Mouse (Mus musculus) layer of hippocampus, adult 18-20 months (tissue): Measurements from ENCODE around the gene Gm266. TPM values are rescaled to one million over a fixed set of nuclear protein-coding genes. Genes with fewer than 3 reads are reported as not detected.

Source experiments
- DNase-seq, 2 experiments: peaks; one replicate each; pipeline ENCODE4 v3.0.0; 2022; ENCODE audit warnings: low spot score in 2 of 2
- total RNA-seq, 2 experiments: library from RNA; stranded (reverse); gene quantifications; 2 replicates each; pipeline ENCODE4 v1.2.3; 2021

The Gm266 gene
- total RNA-seq, 2 experiments from 2014 or later = 3.7 to 3.9 TPM

DNA sequence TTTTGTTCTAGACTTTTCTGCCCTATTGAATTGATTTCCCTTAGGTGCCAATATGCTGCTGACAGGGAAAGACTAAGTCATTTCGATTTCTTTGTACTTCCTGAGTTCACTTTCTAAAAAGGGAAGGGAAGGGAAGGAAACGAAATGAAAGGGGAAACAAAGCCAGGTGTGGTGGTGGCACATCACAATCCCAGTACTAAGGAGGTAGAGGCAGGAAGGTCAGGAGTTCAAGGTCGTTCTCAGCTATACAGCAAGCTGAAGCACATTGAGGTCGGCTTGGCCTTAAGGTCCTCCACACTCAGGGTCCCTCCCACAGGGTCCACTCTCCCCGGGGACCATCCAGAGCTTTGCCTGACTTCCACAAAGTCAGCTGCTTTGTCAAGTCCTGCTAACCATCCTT, 17.9 kb upstream of the Gm266 start:
- no peak for DNase-seq

DNA sequence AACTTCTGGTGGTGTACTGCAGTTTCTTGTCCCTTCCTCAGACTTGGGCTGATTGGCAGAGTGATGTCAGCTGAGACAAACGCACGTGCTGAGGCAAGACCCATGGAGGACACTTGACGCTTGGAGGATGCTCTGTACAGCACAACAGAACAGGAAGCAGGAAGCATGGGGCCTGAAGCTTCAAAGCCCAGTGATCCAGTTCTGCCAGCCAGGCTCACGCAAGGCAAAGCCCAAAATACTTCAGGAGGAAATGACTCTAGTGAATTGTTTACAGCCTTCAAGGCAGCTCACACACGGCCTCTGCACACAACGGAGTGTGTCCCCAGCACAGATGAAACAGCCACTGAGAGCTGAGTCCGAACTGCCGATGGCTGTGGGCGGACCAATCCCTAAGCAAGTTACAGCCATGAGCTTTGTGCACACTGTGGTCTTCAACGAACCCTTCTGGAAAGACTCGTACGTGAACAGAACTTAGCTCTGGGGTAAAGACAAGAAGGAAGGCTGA, 17.5 kb upstream of the Gm266 start:
- no peak for DNase-seq

DNA sequence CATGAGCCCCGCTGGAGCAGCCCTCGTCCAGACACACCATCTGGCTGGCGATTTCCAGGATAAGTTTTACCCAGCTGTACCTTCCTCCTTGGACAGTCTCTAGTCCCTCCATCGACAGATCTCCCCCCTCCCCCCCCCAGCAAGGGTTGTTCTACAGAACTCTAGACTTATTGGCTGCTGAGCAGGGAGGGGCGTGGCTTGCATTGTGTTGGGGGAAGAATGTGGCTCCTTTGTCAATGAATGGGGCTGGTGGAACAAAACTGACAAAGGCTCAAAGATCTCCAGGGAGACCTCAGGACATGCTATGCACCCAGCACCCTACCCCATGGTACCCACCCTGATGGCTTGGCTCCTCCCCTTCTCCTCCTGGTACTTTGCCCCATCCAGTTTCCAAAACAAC, 15.1 kb upstream of the Gm266 start:
- no peak for DNase-seq

DNA sequence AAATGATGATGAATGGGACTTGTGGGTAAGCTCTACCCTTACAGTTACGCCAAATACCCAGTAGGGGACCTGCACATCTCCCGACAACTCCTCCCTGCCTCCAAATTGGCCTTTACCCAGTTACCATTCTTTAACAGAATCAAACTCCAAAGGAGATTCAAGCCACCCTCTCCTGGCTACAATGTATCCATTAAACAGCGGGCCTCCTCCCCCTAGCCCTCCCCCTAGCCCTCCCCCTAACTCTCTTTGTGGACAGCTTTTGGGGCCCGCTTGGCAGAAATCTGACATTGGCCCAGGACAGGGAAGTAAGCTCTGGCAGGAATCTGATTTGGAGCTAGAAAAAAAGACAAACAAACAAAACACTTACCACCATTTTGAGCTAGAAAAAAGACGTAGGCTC, 14.0 kb upstream of the Gm266 start:
- no peak for DNase-seq

DNA sequence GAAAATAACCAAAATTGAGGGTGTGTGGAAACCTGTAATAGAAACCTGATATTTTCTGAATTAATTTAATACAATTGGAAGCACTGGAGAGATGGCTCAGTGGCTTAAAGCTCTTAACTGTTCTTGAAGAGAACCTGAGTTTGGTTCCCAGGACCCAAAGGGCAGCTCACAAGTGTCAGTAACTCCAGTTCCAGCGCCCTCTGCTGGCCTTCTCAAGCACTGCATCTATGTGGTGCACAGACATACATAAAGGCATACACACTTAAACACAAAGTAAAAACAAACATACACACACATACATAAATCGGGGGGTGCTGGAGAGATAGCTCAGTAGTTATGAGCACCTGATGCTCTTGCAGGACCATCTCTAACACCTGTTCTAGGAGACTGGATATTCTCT, 11.5 kb upstream of the Gm266 start:
- no peak for DNase-seq

DNA sequence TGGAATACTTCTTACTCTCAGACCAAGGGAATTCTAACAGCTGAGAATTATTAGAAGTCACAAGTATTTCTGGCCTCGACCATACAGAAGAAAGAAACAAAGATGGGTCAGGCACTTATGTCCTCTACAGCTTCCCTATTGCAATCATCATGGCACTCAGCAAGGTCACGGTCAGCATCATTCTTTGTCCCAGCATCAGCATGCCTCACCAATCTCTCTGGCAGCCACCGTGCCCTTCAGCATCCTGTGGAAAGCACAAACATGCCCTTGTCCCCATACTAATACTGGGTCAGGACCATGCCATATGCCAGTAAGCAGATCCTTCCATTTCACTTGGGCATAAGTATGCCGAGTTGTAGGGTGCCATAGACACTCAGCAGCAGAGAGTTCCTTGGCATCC, 9.3 kb upstream of the Gm266 start:
- no peak for DNase-seq

DNA sequence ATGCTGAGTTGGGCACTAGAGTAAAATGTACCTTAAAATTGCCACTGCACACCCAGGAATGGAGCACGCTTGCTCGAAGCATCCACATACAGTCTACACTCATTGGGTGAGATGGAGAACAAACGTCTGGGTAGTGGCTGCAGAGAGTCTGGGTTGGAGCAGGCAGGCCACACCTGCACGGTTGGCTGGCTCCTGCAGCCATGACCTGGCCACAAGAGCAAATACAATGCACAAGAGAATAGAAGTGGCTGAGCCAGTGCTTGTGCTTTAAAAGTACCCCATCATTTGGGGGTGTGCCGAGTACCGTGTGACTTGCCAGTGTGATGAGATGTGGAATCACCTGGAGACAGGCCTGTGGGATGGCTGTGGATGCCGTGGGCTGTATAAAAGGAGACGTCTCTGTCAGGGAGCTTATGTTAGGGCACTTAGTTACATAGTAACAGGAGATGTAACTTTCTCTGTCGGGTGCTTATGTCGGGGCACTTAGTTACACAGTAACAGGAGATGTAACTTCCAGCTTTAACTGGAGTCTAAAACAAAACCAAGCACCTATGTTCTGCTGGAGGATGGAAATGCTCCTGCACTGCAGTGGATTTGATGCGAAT, 3.7 kb upstream of the Gm266 start:
- no peak for DNase-seq

DNA sequence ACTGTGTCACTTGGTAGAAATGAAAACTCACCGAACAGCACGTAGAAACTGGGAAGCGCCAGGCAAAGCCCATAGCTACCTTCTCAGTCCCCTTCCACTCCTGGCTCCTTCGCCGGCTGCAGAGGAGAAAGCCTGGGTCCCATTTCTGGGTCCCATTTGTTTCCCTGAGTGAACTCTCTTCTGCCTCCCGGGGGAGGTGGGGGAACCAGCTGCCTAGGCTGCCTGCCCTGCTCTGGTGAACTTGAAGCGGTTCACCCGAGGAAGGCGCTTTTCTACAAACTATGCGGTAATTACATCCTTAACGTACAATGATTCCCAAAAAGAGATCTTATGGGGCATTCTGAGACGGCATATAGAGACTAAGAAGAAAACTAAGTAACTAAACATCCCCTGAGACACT, 832 bp upstream of the Gm266 start:
- DNase-seq = no peak

DNA sequence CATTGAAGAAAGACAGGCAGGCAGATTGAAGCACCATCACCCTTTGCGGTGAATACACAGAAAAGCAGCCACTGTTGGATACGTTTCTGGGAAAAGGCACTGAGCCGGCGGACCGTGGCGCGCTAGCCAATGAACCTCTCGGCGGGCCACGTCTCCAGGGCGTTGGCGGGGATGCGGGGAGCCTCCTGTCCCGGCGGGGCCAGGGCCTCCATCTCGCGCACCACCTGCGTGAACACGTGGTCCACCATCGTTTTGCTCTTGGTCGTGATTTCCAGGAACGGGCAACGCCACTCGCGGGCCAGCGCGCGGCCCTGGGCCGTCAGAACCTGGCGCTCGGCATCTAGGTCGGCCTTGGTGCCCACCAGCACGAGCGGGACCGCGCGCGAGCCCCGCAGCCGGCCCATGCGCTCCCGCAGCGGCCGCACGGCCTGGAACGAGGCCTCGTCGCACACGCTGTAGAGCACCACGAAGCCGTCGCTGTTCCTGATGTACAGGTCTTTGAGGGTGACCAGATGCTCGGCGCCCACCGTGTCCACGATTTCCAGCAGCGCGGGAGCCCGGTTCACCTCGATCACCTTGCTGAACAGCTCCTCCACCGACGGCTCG, 474 bp downstream of the Gm266 start:
- no peak for DNase-seq

DNA sequence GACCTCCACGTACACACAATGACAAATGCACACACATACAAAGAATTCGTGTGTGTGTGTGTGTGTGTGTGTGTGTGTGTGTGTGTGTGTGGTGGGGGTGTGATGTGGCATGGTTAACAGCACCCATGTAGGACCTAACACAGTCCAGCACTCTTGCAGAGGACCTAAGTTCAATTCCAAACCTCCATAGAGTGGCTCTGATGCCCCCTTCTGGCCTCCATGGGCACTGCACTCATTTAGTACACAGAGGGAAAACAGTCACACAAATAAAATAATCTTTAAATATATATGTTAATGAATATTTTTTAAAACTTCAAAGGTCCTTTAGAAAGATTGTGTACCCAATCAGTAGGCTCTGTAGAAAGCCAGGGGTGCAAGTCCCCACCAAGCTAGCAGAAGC, 5.7 kb downstream of the Gm266 start:
- no peak for DNase-seq

DNA sequence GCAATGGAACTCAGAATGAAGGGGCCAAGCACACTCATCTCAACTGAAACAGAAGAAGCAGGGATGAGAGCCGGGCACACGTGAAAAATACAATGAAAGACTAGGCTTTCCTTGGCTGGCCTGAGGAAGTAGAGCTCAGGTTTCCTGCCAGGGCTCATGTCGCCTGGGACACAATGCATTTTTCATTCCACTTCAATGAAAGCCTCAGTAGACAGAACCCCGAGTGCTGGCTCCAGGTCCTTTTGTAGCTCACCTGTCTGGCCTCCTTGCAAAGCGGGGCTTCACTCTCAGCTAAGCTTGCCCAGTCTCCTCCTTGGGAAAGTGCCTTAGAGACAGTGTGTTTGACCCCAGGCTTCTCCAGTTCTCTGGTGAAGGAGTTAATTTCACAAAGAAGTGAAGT, 6.7 kb downstream of the Gm266 start:
- DNase-seq = no peak

DNA sequence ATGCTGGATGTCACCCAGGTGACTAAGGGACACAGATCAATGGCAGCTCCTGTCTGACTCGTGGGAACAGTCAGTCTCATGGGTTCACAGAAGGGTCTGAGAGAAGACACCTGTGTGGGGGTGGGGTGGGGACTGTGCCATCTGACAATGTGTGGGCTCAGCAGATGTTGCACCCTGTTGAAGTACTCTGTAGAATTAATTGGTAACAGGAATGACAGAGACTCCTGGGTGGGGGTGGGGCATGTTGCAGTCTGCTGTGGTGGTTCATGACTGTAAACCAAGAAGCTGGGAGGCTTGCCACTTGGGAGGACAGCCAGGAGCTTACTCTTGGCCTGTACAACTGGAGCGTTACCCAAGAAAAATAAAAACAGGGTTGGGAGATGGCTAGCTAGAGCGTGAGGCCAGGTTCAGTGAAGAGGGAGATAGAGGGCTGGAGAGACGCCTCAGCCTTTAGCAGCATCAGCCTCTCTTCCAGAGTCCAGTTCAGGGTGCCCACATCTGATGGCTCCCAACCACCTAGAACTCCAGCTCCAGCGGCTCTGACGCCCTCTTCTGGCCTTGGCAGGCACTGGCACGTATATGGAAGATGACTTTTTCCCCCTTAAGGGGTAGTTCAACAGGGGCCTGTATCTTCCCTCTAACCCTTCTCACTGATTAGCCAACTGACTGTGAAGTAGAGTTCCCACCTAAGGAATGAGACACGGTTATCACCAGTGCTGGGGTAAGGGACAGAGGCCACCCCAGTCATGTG, 10.6 kb downstream of the Gm266 start:
- DNase-seq = peak; percentile 14 to 64

DNA sequence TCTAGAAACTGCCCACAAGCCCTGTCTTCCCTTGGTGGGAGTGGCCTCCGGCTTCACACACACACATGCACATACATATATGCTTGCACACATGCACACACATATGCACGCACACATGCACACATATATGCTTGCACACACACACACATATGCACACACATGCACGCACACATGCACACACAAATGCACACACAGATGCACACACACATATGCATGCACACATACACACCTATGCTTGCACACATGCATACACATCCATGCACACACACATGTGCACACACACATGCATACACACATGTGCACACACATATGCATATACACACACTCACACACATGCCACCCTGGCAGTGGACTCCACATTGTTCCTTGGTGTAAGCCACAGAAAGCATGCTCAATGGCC, 11.2 kb downstream of the Gm266 start:
- DNase-seq = no peak

DNA sequence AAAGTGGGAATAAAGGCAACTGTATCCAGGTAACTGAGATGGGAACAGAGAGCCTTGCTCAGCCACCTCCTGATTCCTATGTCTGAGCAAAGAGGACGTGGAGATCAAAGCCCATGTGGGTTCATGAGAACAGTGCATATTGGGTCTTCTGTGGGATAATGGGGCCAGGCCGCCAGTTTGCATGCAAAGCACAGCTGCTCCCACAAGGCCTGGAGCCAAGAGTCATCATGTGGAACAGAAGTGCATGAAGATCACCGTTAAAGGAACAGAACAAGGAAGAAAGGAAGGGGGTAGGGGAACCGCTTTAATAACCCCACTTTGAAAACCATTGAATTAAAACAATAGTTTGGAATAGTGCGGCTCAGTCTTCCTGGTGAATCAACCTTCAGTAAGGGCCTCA, 12.7 kb downstream of the Gm266 start:
- no peak for DNase-seq

DNA sequence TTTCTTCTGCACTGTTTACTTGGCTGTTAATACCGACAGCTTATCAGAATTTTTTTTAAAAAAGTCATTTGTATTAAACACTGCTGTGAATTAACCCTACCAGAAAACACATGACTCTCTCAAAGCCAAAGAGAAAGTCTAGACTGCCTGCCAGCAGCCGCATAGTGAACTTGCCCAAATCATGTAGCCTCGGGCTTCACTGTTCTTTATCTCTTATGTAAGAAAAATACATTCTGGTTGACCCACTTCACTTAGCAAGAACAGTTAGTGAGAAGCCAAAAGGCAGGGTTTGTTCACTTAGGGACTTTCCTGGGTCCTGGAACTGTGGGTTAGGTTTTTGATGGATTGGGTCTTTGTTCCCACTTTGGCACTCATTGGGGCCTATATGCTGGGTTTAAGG, 13.9 kb downstream of the Gm266 start:
- no peak for DNase-seq

DNA sequence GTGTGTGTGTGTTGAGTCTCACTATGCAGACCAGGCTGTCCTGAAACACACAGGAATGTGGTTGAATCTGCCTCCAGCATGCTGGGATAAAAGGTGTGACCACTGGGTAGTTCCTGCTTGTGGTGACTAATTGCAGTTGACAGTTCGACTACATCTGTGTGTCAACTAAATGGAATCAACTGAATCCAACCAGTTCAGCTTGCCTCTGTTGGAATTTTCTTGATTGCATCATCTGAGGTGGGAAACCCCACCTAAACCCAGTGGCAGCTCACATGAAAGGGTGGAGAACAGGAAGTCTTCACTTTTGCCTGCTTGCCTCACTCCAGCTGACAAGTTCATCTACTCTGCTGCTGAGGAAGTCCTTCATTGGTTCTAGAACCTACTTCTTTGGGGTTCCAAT, 14.5 kb downstream of the Gm266 start:
- no peak for DNase-seq

DNA sequence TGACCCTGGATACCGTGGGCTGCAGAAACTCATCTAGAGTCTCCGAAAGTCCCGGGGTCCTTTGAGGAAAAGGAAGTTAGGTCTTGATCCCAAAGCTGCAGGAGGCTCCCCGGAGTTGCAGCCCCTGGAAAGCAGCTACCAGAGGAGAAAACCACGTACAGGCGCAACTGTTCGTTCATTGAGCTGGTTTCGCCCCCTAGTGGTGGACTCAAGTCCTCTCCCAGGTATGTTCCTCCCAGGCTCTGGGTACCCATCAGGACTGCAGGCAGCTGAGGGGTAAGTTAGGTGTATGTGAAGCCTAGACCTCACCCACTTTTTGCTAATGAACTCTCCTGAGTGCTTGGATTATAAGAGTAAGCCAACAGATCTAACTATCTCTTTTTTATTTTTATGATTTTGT, 16.1 kb downstream of the Gm266 start:
- peak; percentile 39 to 76 for DNase-seq

DNA sequence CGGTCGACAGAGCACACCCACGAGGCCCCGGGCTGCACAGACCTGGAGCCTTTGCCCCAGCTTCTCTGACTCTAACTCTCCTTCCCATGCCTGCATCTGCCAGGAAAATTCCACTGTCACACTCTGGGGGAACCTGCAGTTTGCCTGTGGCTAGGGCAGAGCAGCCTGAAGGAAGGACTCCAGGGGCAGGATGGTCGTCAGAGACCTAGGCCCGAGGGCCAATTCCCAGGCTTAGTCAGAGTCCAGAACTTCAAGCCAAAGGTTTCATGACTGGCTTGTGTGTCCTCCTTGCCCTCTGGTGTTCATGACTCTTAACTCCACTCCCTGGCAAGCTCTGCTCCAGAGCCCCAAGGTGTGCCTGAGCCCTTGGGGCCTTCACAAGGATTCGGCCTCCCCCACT, 17.4 kb downstream of the Gm266 start:
- DNase-seq = no peak

DNA sequence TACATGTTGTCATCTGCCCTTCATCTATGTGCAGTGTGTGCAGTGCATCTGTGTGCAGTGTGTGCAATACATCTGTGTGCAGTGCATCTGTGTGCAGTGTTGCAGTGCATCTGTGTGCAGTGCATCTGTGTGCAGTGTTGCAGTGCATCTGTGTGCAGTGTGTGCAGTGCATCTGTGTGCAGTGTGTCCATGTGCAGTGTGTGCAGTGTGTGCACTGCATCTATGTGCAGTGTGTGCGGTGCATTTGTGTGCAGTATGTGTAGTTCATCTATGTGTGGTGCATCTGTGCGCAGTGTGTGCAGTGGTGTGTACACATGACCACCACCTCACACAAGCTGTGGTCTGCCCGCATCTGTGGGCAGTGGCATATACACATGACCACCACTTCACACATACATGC, 19.3 kb downstream of the Gm266 start:
- no peak for DNase-seq

DNA sequence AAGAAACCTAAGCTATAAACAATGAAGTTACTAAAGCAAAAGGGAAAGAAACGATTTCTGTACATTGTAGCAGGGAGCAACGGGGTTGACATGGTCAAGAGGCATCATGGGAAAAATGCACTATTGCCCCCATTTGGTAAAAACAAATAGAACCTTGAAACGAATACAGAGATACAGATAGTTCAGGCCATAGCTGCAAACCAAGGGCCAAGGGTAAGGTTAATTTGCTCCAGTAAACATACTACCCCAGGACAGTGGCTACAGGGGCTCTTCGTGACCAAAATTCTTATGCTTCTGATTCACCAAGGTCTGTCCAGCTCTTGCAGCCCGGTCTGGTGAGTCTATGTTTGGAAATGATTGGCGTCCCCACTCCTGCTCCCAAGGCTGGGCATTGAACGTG, 22.1 kb downstream of the Gm266 start:
- DNase-seq = no peak

DNA sequence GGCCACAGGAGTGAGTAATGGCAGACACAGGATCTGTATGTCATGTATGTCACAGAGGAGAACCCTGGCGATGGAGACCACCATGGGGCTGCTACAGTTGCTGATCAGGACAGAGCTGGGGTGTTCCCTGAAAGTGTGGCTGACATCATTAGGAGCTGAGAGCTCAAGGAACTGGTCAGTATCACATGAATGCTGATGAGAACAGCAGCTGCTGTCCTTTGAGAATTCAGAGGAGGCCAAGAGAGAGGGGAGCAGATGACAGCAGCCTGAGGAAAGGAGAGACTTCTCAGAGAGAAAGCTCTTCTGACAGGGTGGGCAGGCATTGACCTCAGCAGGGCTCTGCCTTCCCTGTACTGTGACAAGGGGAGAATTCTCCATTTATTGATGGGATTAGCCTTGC, 27.9 kb downstream of the Gm266 start:
- no peak for DNase-seq

DNA sequence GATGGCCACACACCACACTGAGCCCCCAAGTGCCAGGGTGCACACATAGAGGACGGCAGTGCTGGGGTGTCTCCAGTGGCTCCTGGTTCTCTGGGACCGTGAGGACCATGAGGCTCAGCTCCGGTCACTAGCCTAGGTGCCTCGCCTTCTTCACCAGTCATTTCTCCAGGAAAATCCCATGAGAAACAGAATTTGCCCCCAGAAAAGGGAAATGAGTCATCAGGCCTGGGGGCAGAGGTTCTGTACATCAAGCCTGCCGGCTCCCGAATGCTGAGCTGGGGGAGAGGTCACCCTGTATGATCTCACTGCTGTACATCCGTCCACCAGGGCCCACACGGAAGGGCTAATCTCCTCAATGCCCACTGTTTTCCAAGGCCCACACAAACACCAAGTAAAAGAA, 29.8 kb downstream of the Gm266 start:
- DNase-seq = no peak
